Mouse (Mus musculus) megakaryocyte, adult 5-6 weeks (primary cell): Measurements from ENCODE around the gene Csrnp3. TPM values are rescaled to one million over a fixed set of nuclear protein-coding genes. Genes with fewer than 3 reads are reported as not detected.
"Not testable (repeated sequence)": the region's sequence is repeated elsewhere in the genome, so short reads cannot be mapped to it uniquely, and the experiment has no call there.

Experiments
- ATAC-seq: 2 replicates; pipeline ENCODE4 v1.8.0; 2016; ENCODE audit warnings: mild to moderate bottlenecking, inconsistent platforms; ENCODE audit not compliant: poor library complexity, severe bottlenecking
- total RNA-seq, 2 experiments: library from RNA; stranded (forward) in 1 of 2; stranded (reverse) in 1 of 2; fragments of 153-499, 151-499 nt in 1 of 2; fragments of 221-1000, 200-1000 nt in 1 of 2; gene quantifications; 2 replicates each; pipeline versions ENCODE4 v1.2.3 to v1.2.4; 2015 to 2017

Gene Csrnp3
- total RNA-seq (2015) (not detected in 2 replicates), total RNA-seq (2017) (not detected in 2 replicates)

DNA sequence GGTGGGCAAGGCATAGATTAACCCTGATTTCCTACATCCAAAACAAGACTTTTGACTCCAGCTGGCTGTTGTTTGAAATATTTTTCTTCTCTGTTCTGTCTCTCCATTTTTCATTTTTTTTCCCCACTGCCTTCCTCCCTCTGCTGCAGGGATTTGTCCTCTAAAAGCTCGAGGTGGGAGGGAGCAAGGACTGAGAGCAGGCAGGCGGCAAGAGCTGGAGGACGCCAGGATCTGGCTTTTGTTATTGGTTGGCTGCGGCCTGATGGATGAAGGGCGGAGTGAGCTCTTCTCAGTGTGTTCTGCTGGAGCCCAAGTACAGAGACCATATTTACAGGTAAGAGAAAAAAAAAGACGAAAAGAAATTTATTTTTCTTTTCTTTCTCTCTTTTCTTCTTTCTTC, at the start of gene Csrnp3:
Gene Csrnp3 (plus strand): TSS at position 217 of the 400 bp plus-strand sequence.
- ATAC-seq = no peak

DNA sequence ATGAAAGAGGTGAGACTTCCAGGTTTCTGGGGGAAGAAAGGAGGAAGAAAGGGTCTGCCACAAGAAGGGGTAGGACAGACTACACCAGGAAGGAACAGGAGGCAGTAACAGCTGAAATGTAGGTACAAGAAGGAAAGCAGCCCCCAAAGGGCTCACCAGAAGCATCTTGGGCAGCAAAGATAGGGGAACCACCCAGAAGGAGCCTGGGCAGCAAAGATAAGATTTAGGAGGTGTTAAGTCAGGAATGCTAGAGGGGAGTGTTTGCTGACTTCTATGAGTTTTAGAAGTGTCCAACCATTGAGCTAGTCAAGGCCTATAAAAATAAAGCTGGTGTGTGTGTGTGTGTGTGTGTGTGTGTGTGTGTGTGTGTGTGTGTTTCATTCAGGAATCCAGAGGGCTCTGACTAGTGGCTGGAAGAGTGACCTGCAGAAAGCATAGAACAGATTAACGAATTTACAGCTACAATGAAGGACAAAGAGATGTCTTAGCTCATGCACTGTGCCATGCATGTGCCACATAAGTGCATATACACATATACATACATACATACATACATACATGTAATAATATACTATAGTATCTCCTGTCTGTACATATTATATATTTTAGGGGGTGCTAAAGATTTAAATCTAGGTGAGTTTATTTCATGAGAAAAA, 44.4 kb upstream of the Csrnp3 start:
- ATAC-seq = no peak

DNA sequence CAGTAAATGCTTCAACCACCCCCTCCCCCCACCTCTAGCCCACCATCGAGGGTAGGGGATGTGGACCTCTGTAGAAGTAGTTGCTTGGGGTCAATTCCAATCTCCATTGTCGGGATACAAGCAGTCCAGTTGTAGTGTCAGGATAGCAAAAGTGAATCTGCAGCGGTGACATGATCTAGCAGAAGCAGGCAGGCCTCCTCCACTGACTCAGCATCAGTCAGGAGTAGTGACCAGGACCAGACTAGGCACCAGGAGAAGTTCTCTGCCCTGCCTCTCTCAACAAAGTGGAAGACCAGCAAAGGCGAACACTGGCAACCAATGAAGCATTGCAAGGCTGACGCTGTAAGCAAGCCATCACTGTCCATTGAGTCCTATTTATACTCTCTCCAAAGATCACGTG, 39.0 kb upstream of the Csrnp3 start:
- no peak for ATAC-seq

- not testable (repeated sequence) for ATAC-seq
Observed at GRCm38 (mm10) chr2:65811203-65811602, 34.4 kb upstream of the Csrnp3 start.

GRCm38 (mm10) chr2:65818080-65818796, 27.3 kb upstream of the Csrnp3 start:
- ATAC-seq = peak; percentile 63

- no peak for ATAC-seq
Observed at GRCm38 (mm10) chr2:65820114-65820769, 25.3 kb upstream of the Csrnp3 start.

DNA sequence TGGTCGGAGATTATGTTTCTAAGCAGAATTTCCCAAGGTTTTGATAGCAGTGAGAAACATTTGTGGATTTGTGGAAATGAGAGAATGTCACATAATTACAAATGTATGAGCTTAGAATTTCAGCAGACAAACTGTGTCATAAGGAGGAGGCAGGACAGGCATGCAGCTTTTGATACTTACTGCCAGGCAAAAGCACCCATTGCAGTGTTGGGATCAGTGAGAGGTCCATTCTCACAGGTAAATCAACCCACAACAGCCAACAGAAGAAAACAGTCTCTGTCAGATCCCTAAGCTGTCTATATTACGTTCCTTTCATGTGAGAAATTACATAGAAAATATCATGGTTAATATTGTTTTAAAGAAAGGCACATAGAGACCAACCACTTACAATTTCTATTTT, 19.3 kb upstream of the Csrnp3 start:
- ATAC-seq = no peak

GRCm38 (mm10) chr2:65826801-65827200, 18.8 kb upstream of the Csrnp3 start:
- no peak for ATAC-seq

- ATAC-seq = no peak
Observed at GRCm38 (mm10) chr2:65828699-65829098, 16.9 kb upstream of the Csrnp3 start.

DNA sequence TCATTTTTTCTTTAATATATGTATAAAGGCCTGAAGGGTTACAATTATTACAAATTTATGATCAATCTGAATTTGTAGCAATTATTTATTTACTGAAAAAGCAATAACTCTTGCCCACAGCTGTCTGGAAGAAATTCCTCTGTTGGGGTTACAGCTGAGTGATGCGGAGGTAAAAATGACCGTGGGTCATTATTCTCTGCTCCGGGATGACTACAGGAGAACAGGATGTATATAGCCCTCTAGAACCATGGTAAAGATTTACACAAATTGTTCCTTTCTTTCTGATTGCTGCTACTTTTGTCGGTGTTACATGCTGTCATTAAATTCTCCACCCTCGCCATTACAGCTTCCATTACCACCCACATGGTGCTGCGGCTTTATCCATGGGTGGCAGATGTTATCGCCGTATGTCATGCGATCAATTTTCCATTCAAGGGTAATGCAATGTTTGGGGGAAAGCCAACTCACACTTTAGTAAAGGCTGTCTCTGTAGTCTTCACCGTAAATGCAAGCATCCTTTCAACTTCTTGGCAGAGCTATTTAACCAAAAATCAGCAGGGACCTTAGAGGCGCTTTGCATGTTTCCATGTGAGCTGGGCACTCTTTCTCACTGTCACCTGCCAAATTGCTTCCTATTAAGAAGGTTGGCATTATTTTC, 12.7 kb upstream of the Csrnp3 start:
- ATAC-seq = no peak

DNA sequence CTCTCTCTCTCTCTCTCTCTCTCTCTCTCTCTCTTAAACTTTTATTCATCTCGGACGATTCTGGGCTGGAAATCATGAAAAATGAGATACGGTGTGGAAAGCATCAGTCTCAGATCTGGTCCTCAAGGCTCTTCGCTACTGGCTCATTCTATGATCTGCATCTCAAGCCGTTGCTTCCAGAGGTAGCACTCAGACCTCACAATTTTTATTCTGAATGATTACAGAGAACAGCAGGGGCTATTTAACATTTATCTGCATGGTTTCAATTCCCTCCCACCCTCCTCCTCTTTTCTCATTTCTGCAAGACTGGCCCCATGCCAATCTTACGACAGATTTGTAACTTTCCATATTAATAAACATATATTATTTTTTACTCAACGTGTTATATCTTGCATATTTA, 12.1 kb upstream of the Csrnp3 start:
- ATAC-seq = no peak

DNA sequence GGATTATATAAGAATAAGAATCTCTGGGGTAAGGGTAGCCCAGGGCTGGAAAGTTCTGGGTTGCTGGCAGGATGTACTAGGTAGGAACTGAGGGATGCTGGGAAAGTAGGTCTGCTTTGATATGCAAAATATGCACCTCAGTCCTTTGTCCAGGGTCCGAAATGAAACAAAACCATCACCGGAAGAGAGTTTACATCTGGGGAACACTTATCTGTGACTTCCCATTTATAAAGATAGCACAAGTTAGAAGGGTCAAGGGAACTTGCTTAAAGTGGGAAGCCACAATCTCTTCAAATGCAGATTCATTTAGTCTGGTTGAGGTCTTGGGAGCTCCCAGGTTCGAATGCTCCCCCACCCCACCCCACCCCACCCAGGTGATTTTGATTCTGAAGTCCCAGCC, 4.0 kb upstream of the Csrnp3 start:
- no peak for ATAC-seq

DNA sequence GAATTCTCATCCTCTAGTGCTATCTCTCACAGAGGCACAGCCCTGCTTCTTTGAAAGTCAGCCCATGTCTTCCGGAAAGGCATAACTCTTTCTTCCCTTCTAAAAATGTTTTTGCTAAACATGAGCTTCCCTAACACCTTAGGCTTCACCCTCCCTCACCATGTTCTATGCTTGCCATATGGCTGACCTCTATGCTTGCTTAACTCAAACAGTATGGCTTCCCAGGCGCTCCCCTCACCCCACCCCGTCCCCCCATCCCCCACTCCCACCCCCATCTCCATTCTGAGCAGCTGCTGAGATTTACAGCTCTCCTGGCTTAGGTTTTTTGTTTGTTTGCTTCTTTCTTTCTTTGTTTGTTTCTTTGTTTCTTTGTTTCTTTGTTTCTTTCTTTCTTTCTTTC, 3.2 kb upstream of the Csrnp3 start:
- ATAC-seq = no peak

DNA sequence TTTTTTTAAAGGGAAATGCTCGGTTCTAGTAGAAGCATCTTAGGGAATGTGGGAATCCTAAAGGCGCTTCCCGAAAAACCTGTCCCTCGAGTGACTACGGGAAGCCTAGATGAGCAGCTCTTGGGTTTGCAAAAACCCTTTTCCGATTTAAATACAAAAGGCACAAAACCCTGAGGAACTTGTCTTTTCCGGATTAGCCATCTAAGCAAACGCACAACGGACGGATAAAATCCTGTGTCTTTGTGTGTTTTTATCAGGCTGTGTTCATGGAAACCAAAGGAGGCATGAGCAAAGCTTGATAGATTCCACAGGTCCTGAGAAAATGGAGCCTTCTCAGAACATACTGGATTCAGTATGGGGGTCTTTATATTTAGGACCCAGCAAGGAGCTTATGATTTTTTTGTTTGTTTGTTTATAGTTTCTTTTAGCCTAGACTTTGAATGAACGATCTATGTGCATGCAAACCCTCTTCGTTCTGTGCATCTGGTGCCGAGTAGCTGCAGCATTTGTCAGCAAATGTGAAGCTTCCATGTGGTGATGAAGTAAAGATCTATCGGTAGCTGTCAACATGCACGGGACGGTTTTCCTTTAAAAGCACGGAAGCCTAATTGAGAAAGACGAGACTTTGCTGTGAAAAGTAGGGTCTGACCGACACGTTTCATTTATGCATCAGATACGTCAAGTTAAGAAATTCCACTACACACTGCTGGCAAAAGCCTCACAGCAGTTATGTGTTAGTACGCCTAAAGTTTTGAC, 611 bp downstream of the Csrnp3 start:
- no peak for ATAC-seq

- ATAC-seq = no peak
Observed at GRCm38 (mm10) chr2:65847463-65848110, 2.0 kb downstream of the Csrnp3 start.

GRCm38 (mm10) chr2:65848706-65849105, 3.1 kb downstream of the Csrnp3 start:
- ATAC-seq = no peak

DNA sequence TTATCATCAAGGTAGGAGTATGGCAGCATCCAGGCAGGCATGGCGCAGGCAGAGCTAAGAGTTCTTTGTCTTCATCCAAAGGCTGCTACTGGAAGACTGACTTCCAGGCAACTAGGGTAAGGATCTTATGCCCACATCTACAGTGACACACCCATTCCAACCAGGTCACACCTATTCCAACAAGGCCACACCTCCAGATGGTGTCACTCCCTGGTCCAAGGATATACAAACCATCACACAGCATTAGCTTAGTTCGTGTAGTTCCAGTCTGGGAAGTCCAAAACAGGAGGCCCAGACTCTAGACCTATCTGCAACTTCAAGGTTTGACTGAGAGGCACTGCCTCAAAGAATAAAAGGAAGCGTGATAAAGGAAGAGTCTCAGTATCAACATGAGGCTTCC, 4.7 kb downstream of the Csrnp3 start:
- not testable (repeated sequence) for ATAC-seq

GRCm38 (mm10) chr2:65856791-65857190, 11.2 kb downstream of the Csrnp3 start:
- no peak for ATAC-seq

DNA sequence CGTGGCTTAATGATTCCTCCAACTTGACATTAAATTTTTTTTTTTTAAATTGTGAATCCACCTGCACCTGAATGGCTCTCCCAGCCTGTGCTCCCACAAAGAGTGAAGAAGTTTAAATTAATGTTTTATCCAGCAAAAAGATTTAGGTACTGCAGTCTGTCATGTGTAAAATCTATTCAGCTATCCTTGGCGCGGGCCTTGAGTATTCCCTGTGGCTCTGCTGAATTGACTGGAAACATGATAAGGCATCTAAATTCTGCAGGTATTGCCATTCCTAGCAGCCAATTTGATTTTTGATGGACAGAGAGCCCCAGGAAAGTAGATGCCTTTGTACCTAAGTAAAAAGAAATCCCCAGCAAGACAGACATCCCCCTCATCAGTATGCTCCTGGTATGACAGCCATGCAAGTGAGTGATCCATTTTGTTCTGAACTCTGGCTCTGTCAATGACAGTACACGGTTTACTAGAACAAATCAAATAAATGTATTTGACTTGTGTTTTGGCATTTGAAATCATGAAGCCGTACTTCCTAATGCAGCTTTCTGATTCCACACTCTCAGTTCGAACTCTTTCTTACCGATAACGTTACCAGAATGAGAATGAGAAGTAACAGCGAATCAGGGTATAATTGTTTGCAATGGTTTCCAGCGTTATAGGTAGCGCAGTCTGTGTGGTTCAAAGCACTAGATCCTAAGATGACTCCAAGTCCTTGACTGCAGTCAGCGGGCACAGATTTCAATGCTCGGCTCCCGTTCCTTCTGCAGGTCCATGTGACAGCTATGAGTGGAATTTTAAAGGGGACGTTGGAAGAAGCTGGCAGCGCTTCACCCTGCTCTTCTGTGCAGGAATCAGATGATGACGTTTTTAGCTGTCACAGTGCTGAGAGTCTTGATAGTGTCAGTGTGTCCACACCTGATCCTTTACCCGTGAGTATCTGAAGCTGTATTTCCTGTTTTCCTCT, 14.5 kb downstream of the Csrnp3 start:
- ATAC-seq = no peak
